Mouse (Mus musculus) bone marrow, adult 2 months (tissue): ENCODE measurements at regions not wholly inside any gene's neighbourhood (a gene's known extent, or its start where the extent isn't known, plus 50 kb on each side); places are given as distances from the start of the nearest gene placed in this dataset.

ENCODE experiments used
- CTCF ChIP-seq: fragments of 200-500 bp; IDR thresholded peaks from 2 replicates; pipeline ENCODE4 v1.5.1; 2011; ENCODE audit warnings: low read length, control low read depth; ENCODE audit not compliant: control insufficient read depth, insufficient read depth
- POLR2A ChIP-seq: fragments of 200-500 bp; IDR thresholded peaks from 2 replicates; pipeline ENCODE4 v1.6.1; 2011; ENCODE audit warnings: low read depth, mild to moderate bottlenecking, control low read depth, low read length, borderline replicate concordance; ENCODE audit not compliant: control insufficient read depth

DNA sequence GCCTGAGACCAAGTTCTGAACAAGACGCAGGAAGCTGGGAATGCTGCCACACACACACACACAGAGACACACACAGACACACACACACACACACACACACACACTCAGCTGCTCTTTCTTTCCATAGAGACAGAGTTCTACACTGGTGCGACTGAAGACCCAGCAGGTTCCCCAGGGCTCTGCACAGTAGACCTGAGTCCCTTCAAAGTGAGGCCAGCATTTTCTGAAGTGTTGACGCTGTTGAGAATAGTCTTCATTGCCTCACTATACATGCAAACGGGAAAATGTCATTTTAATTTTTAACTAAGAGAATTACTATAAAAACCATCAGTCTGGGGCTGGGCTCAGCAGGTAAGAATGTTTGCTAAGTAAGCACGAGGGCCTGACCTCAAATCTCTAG, 92.9 kb upstream of the Nebl start:
- TF ChIP-seq CTCF (no peak), POLR2A (no peak)
